Mouse (Mus musculus): ENCODE measurements around the gene St3gal3.
A peak's percentile ranks its signal among the peaks of the same experiment; 100 is the strongest.

St3gal3 gene

DNA sequence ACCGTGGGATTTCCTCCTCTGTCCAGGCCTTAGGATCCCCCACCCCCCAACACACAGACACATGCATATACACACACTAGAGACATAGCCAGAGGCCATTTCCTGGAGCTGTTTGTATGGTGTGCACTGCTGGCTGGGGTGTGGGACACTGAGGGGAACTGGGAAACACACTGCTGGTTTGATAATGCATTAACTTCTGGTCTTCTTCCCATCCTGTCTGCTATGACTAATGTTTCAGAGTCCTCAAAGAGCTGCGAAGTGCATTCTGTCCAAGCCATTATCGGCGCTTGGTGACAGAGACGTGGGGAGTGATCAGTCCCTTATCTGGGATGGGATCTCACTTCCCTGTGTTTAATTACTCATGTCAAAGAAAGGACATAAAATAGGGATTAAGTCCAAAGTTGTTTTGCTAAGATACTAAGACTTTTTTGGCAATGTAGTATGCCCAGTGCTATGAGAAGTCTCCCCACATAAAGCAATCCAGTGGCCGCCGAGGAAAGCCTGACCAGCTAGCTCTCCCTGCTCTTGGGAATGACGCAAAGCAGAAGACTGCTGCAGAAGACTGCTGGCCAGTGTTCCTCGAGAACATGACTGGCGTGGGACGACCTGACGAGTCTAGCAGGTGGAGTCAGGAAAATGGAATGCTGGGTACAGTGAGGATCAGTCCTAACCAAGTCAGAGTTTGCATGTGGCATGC, 85.0 kb downstream of the St3gal3 start:
- peak; percentile 45 for DNase-seq

DNA sequence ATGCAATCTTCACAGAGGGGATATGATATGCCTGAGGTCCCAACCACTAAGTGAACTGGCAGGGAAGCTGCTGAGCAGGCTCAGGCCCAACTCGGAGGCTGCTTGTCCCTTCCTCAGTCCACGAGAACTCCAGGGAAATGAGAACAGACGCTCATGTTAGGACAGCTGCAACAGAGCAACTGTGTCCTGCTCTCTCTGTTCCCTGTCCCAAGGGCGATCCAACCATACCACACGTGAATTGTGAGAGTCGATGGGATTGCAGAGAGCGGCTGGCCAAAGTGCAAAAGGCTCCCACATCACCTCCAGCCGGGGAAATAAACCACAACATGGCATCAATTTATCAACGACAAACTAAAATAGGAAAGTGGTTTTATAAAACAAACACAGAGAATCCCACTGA, 90.2 kb downstream of the St3gal3 start:
- DNase-seq: no peak

DNA sequence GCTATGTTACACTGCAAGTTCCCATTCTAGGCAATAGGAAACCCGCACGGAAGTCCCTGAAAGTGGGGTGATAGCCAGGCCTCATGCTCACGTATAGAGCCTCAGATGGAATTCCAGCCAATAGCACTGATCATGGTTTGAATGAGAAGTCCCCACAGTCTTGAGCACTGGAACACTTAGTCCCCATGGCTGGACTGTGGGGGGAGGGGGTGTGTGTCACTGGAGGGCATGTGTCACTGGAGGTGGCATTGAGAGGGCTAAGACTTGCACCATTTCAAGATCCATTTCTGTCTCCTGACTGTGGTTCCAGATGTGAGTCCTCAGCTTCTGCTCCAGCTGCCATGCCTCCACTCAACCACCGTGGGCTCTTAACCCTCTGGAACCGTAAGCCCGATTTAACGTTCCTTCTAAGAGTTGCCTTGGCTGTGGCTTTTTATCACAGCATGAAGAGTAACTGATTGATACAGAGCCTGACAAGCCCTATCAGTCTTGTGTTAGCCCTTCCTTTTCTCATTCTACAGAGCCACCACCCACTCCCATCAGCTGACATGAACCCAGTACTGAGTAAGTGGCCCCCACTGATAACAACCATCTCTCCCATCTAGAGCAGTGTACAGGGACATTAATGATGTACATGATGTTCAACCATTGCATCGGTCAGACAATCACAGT, 91.2 kb downstream of the St3gal3 start:
- peak; percentile 33 for DNase-seq

DNA sequence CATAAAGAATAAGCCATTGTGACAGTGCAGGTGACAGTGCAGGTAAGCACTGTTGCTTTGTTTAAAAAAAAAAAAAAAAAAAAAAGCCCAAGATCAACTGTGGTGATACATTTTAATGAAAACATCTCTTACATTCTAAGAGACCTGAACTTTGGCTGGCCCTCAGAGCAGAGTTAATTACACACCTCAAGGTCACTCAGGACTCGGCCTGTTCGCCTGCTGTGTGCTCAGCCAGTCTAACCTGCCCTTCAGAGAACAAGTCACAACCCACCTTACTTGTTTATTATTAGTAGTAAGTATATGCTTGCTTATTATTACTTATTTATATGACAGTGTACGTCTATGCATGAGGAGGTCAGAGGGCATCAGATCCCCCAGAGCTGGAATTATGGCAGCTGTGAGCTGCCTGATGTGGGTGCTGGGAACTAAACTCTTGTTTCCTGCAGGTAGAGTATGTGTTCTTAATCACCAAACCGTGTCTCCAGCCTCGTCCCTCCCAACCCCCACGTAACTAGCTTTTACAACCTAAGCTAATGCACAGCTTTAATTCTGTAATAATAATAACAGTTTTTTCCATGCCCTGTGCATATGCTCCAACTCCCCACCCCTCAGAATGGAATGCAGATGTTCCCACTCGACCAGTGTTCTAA, 91.9 kb downstream of the St3gal3 start:
- no peak for DNase-seq

DNA sequence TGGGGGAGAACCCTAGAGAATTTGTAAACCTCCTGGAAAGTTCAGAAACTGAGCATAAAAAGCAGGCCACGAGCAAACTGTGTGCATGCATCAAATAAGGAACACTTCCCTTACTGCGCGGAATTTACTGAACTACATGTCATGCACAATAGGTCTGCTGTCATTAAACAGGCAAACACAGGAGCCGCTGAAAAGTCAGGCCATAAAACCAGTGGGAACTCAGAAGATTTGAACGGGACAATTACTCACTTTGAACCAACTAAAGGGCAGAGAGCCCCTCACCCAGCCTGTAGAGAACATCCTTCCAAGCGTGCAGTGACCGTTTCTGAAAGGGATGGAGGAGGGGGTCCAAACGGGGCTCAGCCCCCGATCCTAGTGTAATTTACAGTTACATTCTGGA, 93.6 kb downstream of the St3gal3 start:
- DNase-seq: no peak

DNA sequence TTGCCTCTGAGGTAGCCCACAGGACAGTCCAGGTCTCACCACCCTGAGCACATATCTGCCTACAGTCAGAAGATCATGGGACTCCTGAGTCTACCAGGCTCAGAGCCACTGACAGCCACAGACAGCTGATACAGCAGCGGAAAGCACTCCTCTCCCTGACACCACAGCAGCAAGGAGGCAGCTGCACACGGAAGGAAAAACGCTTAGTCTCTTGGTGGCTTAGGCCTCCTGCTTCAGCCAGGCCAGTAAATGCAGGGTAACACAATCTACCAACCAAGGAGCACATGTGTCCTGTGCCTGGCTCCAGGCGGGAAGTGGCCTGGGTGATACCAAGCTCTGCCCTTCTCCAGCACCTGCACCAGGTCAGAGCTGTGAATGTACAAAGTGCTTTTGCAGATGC, 94.1 kb downstream of the St3gal3 start:
- no peak for DNase-seq

DNA sequence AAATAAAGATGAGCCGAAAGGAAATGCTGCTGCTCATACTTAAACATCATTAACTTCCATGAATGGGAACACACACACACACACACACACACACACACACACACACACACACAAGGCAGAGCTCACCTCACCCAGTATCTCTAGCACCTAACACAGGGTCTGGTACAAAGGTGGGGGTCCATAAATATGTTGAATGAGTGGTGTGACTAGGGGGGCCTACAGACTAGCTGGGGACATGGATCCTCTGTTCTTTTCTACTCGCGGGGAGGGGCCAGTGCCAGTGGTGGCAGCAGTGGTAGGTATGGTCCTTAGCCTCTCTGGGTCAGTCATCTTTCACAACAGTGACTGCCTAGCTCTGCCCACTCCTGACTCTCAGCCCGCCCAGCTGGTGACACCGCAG, 94.8 kb downstream of the St3gal3 start:
- DNase-seq: no peak

DNA sequence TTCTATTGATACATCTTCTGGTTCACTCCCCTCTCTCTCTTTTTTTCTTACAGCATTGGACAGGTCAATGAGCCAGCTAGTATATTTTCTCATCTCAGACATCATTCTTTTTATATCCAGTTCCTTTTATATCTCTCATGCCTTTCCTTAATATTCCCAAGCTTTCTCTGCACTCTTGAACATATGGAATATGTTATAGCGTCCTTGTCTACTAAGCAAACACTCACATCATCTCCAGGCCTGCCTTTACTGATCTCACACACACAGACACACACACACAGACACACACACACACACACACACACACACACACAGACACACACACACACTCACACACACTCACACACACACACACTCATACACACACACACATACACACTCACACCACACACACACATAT, 96.7 kb downstream of the St3gal3 start:
- DNase-seq: no peak

DNA sequence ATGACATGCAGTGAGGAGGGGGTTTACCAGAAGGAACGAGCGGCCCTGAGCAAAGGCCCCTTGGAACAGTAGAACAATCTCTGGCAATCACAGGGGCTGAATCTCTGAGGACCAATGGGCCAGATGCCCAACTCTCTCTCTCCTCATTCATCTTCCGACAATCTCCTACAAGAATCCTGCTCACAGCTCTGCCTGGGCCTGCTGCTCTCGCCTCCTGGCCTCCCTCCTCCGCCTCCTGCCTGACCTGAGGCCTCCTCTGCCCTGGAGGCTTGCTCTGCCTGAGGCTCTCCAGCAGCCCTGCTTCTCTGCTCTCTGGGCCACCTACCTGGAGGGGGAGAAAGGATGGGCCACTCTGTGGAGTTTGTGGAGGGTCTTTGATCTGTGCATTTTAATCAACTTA, 97.3 kb downstream of the St3gal3 start:
- no peak for DNase-seq

DNA sequence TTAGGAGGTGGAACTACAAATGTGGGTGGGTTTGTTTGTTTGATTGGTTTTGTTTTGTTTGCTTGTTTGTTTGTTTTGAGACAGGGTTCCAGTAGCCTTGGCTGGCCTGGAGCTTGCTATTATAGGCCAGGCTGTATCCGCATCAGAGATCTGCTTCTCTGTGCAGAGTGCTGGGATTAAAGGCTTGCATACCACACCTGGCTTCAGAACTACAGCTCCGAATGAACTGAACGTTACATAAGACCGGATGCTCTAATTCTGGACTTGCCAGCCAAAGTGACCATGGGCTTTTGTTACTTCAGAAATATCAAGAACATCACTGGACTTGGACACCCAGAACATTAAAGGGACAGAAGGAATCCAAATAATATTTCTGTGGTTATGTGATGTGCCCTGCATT, 98.2 kb downstream of the St3gal3 start:
- no peak for DNase-seq

DNA sequence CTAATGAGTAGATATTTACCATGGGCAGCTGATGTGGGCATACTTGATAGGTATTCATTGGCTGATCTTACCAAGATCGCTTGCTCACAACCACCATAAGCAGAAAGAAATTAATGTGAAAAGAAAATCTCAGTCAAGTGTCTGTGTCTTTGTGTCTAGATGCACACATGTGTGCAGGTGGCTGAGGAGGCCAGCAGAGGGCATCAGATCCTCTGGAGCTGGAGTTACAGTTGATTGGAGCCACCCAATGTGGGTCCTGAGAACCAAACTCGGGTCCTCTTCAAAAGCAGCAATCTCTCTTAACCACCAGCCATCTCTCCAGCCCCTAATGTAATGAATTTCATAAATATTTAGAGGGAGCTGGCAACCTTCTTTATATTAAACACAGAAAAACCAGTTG, 99.6 kb downstream of the St3gal3 start:
- no peak for DNase-seq

DNA sequence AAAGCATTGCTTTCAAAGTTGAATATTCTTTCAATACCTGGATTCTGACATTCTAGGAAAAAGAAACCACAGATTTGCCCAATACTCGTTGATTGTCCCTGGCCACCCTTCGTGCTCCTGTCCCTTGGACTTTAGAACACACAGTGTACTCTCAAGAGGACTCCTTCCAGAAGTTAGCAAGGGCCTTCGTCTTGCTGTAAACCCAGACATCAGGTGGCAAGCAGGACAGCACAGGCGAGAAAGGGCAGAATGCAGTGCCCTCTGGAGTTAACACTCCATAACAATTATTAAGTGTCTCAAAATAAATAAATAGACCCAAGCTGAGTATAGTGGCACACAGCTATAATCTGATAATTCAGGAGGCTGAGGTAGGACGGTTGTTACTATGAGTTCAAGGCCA, 101.7 kb downstream of the St3gal3 start:
- DNase-seq: no peak

DNA sequence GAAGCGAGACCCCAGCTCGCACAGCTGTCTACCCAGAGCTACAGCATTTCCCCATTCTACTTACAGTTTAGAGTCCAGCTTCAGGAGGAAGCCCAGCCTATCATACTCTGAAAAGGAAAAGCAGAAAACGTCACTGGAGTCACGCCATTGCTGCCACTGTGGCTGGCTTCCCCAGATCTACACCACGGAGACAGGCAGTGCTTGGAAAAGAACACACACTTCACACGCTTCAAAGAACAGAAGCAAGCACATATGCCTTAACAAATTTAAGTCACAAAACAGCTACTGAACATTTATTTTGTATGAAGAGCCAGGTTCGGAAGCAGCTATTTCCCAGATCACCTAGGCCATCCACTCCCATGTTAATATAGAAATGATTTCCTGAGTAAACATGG, 102.9 kb downstream of the St3gal3 start:
- DNase-seq: no peak

DNA sequence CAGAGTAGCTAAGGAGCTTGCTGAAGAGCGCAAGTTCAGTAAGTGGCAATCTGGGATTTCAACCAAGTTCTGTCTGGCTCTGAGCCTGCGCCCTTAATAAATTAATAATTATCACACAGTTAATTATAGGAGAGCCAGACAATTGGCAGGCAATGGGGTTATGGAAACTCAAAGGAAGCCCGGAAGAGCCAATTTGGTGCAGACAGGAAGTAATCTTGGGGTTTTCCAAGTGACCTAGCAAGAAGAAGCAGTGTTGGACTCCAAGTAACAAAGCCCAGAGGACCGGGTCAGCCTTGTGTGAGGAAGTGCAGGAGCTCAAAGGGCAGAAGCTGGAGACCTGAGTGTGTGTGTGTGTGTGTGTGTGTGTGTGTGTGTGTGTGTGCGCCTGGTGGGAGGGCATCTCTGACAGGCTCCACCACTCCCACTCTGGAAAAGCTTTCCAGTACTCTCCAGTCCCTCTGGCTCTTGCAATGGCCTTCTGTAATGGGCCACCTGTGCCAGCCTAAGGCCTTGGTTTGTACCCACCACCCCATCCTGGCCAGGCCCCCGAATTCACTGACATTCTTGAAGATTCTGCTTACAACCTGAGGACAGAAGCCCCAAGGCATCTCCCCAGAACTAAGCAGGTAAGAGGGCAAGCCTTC, 103.5 kb downstream of the St3gal3 start:
- peak; percentile 85 for DNase-seq

DNA sequence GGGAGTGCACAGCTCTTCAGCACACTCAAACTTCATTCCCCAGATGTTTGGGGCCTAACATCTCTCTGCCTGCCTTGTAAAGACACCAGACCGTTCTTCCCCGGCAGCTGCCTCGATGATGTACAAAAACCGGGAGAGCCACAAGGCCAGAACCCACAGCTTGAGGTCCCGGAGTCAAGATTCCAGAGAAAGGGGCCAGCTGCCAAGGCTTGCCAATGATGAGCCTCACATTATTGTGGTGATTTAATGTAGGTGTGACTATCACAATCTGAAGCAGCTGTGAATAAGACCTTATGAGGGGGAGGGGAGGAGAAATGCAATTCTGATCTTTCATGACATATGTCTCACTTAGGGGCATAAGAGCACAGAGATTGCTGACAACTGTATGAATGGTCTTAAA, 104.4 kb downstream of the St3gal3 start:
- DNase-seq: peak; percentile 38

DNA sequence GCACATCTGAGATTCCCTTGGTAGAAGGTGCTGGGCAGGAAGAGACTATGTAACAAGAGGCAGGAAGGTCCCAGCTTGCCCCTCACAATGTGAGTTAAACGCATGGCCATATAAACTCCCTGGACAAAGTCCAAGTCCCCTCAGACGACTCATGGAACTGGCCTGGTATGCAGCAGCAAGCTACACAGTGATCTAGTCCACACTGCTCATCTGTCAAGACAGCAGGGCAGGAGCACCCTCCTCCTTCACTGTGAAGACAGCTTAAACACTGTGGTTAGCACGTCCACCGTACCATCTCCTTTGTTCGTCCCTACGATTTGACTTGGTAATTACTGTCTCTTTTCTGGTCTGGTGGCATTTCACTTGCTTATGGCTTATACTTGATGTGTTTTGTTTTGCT, 104.8 kb downstream of the St3gal3 start:
- DNase-seq: no peak

DNA sequence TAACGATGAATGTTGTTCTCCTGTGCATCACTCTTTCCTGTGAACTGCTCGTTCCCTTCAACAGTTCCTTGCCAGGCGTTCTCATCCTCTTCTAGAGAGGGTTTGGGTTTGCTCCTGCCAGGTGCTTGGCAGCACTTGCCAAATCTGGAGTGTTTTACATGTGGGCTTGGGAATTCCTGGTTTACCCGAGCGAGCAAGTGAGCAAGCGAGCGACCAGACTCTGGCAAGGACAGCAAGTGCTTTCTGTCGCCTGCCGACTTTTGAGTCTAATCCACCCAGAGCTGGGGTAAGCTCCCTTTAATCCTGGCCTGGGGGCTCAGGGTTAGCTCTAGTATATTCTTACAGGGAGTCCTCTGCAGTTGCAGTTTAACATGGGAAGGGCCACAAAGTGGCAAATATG, 105.7 kb downstream of the St3gal3 start:
- DNase-seq: peak; percentile 64

DNA sequence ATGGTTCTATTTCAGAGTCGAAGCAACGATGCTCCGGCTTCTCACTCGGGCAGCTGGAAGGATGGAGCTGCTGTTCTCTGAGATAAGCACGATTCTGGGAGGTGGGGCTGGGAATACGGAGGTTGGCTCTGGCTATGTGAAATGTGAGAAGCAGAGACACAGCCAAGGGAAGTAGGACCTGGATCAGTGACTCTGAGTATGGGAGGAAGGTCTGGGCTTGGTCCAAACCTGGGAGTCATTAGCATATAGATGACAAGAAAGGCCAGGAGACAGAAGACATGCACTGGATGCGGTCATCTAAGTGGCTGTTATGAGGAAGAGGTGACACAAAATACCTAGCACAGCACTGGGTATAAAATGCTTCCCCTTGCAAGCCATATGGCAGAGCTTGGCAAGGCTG, 108.8 kb downstream of the St3gal3 start:
- DNase-seq: no peak

DNA sequence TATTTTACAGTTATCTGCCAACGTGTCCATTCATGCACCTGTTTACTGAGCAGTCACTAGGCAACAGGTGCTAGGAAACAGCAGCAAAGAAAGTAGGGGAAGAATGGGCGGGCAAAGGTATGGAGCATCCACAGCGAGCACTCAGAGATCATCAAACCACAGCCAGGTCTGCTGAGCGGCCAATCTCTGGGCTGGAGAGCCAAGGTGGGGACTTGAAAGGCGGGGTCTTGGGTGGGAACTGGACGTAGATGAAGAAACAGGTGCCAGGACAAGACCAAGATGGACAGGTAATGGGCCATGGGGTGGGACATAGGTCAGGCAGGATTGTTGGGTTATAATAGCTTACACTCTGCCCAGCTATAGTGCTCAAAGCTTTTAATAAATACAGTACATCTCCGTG, 109.3 kb downstream of the St3gal3 start:
- no peak for DNase-seq

DNA sequence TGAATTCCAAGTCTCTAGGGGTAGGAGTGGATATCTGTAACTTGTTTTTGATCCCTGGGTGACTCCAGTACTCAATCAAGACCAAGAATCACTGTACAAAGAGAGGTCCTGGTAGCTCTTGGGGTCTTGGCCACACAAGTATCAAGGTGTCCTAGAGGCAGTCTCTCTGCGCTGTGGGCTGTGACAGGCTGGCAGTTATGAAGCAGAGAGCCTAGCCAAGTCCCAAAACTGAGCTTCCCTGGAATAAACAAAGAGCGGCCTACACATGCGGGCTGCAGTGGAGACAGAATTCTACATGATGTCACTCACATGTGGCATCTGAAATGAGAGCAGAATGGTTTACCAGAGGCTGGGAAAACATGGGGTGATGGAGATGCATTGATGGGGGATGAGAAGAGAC, 111.9 kb downstream of the St3gal3 start:
- DNase-seq: no peak

DNA sequence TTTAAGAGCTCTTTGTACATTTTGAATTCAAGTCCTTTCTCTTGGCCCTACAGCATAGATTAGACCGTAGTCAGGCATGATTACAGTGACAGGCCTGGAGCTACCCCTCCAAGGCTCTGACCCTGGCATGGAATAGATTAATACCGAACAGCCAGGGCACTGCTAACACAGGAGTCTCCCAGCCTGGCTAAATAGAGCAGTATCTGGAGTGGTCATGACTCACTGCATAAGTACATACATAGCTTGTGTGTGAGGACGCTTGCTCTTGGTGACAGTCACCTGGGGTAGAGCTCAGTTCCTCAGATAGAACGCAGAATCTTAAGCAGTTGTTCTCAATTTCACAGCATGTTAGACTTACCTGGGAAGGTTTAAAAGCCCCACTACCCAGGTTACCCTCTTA, 112.3 kb downstream of the St3gal3 start:
- DNase-seq: no peak

DNA sequence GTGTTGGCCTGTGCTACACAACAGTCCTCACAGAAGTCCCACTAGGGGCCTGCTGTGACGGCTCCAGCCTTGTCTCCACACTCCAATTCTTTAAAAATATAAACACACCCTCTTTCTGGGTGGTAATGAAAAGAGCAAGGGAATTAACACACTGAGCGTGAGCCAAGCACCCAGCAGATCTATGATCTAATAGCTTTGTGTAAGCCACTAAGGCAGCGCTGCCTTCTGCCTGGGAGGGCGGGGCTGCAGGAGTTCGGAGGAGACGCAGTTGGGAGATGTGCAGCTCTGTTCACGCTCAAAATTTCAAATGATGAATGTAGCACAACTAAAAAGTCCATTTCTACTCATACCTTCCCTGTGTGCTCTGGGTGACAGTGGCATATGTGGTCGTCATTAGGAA, 115.1 kb downstream of the St3gal3 start:
- no peak for DNase-seq

DNA sequence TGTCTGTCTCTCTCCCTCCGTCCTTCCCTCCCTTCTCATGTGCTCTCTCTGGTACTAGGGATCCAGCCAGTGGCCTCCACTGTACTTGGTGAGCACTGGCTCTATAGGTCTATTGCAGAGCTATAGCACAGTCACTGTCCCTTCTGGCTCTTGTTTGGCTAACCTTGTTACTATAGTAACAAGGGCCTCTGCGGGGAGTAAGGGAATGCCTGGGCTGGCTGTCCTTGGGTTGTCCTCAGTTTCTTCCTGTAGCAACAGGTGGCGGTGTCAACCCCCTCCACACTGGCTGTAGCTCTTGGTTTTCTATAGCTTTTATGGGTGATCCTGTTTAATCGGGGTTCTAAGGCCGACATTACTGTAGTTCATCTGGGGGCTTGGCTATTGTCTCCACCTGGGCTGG, 115.5 kb downstream of the St3gal3 start:
- DNase-seq: no peak

Measured in lung, postnatal 10 days (tissue).